Mouse (Mus musculus) spleen, embryonic (tissue): ENCODE measurements at regions not wholly inside any gene's neighbourhood (a gene's known extent, or its start where the extent isn't known, plus 50 kb on each side); places are given as distances from the start of the nearest gene placed in this dataset.
"Not testable (repeated sequence)": the region's sequence is repeated elsewhere in the genome, so short reads cannot be mapped to it uniquely, and the experiment has no call there.

Experiments used
- CTCF ChIA-PET: fragments of 350-600 bp; sonication (Branson Sonifier 250); formaldehyde crosslinking; loops from one replicate; lab custom pipeline; 2022; lab: Charles Lee

DNA sequence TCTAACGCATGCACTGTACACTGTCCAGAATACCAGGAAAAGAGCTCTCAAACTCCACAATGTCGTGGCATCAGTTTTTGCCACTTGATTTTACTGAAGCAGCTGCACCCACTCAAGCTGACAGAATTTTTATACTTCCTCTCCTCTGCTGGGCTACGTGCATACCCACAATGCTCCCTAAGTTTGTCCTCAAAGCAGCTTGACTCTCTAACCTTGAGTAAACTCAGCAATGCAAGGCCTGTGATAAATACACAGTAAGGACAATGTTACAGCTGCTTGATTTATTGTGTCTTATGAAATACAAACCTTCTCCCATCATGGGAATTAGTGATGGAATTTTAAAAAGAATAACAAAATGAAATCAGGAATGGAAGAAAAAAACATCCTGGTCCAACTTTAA, 129.7 kb downstream of the Trmt11 start:
- CTCF ChIA-PET = interaction anchor here (0.7 kb wide), 1 partner anchor 94 kb away, joined by 3 read pairs; no protein-coding TSS in a partner anchor

DNA sequence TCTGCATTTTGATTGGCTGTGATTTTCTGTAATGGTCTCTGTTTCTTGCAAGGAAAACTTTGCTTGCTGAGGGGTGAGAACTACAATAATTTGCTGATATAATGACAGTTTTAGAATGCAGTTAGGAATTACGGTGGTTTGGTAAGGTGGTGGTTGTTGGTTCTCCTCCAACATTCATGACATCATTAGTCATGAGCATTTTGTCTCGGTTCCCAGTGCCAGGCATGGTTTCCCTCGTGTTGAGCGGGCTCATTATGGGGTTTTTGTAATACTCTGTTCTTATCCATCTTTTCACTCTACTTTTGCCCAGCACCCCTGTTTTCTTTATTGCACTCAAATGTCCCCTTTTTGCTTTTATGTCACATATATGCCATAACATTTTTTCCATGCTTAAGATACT, 149.9 kb downstream of the Trmt11 start:
- CTCF ChIA-PET = no interaction called here

DNA sequence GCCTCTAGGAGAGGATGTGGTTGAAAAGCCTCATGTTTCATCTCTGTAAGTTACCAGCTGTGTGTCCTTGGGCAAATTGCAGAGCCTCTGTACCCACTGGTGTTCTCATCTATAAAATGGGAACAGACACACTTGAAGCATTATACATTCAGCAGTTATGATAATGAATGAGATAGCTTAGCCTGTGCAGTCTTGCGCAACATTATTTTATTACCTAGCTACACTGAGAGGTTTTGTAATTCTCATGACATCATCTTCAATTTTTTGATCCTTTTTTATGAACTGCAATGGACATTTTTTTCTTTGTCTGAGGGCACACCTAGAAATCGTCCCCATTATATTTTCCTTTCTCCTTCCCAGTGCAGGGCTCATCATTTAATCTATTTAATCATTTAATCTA, 153.5 kb downstream of the Trmt11 start:
- CTCF ChIA-PET = no interaction called here

DNA sequence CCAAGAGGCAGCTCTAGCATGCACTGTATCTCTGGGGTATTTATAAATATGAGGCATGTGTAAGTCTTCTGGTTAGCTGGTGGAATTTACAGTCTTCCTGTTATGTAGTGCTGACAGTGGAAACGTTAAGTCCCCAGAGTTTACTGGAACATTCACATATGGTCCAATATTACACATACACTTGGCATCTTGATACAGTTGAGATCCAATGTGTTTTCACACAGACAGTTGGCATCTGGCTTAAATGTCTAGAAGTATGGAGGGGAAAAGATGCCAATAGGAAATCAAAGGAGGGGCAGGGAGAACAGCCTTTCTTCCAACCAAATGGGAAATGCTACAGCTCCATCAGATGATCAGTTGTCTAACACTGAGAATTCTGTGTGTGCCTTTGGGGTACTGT, 154.0 kb downstream of the Trmt11 start:
- CTCF ChIA-PET = interaction anchor here (0.6 kb wide), 1 partner anchor 469 kb away, joined by 3 read pairs; no protein-coding TSS in a partner anchor

DNA sequence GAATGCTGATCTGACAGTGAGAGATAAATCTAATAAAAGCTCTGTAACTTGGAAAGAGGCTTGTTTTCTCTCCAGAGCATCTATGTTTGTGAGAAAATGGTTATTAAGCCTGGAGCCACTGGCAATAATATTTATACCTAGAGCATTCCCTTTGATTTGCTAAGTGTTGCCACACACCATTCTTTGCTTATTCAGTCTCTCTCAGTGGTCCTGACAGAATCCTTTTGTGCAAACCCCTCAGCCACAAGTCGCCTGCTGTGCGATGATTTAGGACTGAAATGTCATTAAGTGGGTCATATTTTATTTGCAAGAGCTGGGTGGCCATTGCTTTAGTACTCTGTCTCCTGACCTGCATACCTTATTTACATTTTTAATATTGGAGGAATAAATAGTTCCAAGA, 160.7 kb downstream of the Trmt11 start:
- CTCF ChIA-PET = no interaction called here

DNA sequence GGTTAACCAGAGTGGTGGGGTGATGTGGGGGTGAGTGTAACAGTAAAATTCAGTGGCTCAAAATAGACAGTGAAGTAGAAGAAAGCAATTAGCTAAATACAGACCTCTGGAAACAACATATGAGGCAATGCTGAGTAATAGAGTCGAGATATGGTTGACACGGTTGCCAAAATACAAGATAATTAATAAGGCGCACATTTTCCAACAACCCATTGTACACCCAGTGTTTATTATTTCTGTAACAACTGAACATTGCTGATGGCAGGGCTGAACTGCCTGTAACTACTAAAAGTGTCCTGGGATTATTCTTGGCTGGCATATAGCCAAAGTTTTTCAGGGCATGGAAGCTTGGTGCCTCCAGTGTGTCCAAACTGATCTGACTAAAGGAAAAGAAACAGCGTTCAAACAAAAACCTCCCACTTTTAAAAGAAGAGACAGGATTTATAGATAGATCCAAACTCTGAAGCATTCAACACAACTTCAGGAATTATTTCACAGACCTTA, 174.1 kb downstream of the Trmt11 start:
- CTCF ChIA-PET = no interaction called here

DNA sequence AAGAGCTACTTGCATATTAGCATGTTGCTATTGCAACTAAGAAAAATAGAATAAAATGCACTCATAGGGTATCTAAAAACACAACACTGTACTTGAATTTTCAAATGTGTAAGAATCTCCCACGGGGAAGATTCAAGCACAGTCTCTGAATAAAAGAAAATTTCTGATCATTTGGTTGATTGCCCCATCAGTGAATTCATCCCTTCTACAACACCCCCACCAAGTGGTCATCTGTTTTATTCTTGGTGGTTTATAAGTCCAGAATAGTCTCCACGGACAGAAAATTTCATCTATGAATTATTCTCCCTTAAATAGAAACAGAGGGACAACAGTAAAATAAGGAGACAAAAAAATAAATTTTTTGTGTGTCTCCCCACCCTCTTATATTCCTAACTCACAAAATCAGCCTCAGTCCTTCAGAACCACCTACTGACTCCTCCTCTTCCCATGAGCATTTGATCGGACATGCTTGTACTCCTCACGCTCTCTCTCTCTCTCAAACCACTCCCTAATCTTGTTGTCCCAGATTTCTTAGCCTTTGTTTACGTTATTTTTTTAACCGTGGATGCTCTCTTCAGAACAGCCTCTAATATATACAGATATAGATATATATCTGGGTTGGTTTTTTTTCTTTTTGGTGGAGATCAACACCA, 181.0 kb downstream of the Trmt11 start:
- CTCF ChIA-PET = no interaction called here

DNA sequence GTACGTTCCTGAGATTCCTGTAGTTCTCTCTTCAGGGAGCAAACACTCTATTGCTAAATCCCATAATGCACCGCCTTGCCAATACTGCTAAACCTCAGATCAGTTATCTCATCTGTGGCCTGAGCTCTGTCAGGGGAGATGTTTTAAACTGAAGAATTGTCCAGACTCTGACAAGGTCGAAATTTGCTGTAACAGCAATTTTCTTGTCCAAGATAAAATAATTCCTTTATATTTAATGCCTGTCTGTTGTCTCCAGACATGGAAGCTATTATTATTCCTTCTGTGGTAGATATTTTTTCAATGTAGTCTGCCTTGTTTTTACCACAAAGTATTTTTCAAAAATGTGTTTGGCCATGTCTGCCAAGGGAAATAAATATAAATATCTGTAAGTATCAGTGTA, 184.2 kb downstream of the Trmt11 start:
- CTCF ChIA-PET = no interaction called here

DNA sequence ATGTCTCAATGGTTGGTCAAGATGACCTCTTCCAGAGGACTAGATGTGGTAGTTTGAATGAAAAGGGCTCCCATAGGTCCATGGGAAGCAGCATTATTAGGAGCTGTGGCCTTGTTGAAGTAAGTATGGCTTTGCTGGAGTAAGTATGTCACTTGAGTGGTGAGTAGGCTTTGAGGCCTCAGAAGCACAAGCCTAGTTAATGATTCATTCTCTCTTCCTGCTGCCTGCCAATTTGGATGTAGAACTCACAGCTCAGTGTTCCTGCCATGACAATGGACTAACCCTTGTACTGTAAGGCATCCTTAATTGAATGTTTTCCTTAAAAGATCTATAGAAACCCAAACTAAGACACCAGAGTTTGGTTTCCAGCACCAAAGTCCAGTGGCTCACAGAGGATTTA, 188.8 kb downstream of the Trmt11 start:
- CTCF ChIA-PET = no interaction called here

DNA sequence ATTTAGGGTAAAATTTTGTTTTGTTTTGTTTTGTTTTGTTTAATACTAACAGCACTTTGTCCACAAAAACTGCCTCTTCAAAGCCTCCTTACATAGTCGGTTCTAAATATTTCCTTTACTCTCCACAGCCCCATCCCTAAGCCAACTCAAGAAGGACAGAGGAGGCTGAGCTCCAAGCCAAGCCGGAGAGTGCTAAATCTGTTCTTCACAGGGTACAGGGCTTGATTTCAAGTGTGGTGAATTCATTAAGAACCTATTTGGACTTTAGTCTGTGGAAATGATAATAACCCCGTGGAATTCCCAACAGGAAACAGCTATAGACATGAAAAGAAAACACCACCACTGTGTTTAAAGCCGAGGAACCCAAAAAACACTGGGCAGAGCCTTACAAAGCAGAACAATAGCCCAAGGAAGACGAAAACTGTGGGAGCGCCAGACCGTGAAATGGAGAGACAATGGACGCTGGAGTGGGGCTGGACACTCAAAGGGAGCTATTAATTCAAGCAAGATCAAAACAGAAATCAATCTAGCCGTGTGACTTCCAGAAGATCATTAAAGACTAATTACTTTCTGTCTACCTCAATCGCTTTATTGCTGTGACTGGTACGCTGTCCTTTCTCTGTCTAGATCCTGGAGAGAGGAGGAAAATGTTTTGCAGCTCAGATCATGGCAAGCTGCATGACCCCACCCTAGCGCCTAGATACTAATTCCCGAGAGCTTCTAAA, 194.7 kb downstream of the Trmt11 start:
- CTCF ChIA-PET = no interaction called here

DNA sequence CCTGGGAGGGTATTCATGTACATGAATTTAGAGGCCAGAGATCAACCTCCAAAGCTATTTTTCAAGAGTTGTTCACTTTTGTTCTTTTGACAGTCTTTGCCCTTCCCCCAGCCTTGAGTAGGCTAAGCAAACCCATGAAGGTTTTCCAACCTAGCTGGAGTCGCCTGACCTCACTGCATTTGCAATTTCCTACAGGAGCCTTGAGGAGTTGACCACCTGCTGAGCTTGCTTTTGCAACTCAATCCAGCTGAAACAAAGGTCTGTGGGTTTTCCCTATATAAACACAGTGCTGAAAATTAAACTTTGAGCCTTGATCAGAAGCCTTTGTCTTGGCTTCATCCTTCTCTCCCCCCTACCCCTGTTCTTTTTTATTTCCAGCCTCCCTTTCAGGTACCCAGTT, 170.2 kb upstream of the Cenpw start:
- CTCF ChIA-PET = no interaction called here

DNA sequence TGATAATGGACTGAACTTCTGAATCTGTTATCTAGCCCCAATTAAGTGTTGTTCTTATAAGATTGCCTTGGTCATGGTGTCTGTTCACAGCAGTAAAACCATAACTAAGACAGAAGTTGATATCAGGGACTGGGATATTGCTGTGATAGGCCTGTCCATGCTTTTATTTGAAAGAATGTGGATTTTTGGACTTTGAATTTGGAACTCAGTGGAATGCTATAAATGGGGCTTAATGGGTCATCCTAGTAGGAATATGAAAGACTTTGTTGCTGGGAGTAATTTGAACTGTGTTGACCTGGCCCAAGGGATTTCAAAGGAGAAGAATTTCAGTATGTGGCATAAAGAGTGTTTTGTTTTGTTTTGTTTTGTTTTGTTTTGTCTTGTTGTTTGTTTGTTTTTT, 160.5 kb upstream of the Cenpw start:
- CTCF ChIA-PET = not testable (repeated sequence)

DNA sequence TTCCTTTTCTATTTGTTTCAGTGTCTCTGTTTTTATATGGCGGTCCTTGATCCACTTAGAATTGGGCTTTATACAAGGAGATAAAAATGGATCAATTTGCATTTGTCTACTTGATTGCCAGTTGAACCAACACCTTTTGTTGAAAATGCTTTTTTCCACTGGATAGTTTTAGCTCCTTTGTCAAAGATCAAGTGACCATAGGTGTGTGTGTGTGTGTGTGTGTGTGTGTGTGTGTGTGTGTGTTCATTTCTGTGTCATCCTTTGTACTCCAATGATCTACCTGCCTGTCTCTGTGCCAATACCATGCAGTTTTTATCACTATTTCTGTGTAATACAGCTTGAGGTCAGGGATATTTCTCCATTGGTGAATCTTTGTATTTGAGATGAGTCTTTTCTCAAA, 158.7 kb upstream of the Cenpw start:
- CTCF ChIA-PET = no interaction called here

DNA sequence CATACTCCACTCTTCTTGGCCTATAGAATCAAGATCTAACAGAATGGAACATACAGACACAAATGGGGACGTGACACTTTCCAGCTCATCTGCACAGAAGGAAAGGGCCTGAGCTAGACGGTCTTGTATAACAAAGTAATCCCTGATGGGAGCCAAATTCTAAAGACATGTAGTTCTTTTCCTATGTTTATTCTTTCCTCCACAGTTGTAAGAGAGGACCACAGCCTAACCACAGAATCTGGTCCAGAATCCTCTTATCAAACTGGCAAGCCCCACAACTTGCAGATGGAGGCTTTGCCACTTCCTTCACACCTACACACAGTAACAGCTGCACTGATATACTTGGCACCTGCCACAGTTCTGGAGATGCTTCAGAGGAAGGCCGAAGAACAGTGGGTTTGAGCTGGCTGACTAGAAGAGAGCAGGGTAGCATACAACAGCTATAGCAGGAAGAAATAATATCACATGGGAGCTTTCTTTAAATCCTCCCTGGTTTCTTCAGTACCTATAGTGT, 142.7 kb upstream of the Cenpw start:
- CTCF ChIA-PET = no interaction called here

DNA sequence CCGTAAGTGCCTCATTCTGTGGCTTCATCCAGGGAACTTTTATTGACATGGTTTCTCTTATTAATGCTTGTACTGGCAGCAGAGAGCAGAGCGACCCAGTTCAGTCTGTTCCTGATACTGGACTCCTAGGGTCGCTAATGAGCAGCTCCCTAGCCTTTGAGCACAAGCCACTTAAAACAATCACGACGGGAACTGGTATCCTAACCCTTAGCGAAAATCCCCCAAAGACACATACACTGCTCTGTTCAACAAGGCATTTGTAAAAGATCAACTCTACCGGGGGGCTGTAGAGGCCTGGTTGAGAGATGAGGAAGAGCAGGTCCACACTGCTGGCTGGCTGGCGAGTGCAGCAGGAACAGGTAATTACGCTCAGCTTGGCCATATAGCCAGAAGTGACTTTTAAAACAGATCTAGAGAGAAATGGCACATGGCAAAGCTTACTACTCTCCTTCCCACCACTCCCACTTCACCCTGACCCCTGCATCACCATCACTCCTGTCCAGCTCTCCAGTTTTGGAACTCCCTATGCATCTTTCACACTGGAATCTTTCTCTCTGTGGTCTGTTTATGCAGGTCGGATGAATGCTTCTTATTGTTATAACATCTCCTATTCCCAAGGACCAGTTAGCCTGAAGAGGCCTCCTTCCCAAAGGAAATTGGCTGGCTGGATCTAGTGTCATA, 128.1 kb upstream of the Cenpw start:
- CTCF ChIA-PET = no interaction called here

DNA sequence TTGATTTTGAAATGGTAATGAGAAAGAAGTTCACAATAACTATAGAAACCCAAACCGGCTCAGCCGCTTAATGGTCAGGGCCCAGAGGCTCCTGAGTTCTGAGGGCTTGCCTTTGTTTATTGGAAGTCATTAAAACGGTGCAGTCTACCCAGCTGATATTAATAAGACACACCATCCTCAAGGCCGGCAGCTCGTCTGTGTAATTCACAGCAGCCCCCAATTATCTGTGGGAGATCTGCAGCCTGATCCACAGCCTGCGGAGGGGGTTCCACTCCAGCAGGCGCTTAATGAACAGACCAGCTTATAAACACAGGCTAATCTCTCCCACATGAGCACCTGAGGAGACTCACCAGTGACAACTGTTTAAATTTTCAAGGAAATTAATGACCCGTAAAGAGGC, 127.5 kb upstream of the Cenpw start:
- CTCF ChIA-PET = no interaction called here

DNA sequence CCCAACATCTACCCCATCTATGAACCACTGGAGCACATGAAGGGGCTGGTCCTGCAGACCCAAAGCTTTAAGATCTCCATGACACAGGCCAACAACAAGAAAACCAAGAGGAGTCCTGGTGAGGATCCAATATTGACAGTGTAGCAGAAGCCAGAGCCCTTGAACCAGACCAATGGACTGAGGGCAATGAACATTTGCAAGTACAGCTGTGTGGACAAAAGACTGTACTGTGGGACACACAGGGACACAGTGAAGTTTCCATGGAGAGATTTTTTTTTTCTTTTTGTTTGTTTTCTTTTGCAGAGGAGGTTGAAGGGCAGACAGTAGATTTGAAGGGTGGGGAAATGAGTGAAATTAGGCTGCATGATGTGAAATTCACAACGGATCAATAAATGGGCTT, 126.5 kb upstream of the Cenpw start:
- CTCF ChIA-PET = no interaction called here

DNA sequence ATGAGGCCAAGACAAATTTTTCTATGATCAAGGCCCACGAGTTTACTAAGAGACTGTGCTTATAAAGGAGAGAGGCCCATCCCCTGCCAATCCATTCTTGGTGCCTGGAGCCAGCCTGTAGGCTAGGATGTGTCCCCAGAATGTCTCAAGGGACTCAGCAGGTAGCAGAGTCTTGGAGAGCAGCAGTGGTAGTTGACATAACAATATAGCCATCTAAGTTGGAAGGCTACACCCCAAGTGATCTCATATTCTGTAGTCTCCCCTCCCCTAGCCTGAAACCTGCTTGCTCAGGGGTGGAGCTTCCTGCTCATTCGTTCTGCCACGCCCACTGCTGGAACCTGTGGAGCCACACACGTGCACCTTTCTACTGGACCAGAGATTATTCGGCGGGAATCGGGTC, 95.5 kb upstream of the Cenpw start:
- CTCF ChIA-PET = not testable (repeated sequence)

DNA sequence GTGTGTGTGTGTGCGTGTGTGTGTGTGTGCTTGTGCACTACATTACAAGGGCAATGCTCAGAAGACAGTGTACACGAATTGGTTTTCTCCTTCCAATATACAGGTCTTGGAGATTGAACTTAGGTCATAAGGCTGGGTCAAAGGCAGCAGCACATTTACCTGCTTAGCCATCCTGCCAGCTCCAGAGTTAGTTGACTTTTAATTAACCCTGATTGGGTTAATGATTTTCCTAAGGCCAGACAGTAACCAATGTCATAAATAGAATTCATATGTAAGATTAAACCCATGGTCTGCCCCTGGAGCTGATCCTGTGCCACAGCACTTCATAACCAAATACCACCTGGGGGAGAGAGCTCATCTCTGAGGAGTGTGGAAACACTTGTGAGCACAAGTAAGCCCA, 81.3 kb upstream of the Cenpw start:
- CTCF ChIA-PET = no interaction called here

DNA sequence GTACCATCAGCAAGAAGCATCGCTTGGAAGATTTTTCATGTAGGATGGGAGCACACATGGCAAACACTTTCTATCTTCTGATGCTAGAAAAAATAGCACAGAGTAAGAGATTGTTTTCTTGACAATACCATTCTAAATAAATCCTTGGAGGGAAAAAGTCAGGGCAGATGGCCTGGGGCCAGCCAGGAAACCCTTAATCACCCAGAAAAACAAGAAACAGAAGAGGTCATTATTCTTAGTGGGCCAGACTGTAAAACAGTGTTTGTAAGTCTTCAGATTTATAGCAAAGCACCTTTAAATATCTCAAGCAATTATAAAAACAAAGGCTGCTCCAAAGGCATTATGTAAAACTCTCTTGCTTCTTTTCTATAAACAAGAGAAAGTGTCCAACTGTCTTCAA, 80.1 kb upstream of the Cenpw start:
- CTCF ChIA-PET = no interaction called here

DNA sequence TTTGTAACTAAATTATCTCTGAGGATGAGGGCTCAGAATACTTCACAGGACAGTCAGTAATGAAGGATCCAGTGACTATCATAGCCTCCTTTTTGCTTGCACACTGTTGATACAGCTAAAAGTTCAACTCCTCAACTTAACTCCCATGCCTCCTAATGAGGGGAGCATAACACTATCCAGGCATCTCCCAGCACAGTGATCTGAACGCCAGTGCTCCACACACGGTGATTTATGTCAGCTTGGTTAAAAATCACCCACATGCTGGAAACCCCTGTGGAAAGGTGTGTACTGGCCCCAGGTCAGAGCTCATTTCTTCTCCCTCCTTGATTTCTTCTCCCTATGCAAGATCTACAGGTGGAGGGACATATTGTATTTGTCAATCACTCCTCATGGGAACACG, 79.6 kb upstream of the Cenpw start:
- CTCF ChIA-PET = no interaction called here

DNA sequence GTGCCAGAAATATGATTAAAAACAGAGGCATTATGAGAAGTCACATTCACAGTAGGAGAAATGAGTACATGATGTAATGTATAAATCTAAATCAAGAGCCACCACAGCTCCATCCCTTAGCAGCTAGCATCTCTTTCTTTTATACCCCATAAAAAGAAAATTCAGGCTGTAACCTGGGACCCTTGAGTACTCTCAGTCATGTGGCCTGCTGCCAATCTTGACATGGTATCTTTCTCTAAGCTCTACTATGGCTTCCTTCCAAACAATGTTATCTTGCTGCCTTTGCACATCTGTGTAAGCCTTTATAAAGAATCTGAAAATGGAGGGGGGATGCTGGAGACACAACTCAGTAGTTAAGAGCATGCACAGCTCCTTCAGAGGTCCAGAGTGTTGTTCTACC, 78.6 kb upstream of the Cenpw start:
- CTCF ChIA-PET = no interaction called here

DNA sequence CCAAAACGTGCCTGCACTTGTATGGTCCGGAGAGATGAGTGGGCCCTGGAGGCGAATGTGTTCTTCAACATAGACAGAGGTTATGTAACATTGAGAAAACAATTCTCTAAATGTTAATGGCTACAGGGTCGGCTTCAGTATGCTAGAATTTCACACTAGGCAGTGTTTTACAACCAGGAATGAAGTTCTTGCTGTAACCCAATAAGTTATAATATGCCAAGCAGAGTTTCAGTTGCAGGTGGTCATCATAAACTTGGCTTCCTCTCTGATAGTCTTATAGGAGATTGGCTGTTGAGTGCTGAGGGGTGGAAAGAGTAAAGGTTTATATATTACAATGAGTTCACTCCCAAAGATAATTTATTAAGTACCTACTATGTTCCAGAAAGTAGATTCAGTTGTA, 64.8 kb upstream of the Cenpw start:
- CTCF ChIA-PET = no interaction called here
